Mouse (Mus musculus) erythroblast, embryonic 14.5 days (primary cell): ENCODE results near the gene Iqgap3.

Experiments used
- GATA1 ChIP-seq: IDR thresholded peaks from 2 replicates; pipeline ENCODE4 v1.6.1; 2012; ENCODE audit warnings: low read length, inconsistent platforms, mixed read lengths
- TAL1 ChIP-seq: IDR thresholded peaks from 3 replicates; pipeline ENCODE4 v1.6.1; 2012; ENCODE audit warnings: low read length, inconsistent platforms, mixed read lengths

DNA sequence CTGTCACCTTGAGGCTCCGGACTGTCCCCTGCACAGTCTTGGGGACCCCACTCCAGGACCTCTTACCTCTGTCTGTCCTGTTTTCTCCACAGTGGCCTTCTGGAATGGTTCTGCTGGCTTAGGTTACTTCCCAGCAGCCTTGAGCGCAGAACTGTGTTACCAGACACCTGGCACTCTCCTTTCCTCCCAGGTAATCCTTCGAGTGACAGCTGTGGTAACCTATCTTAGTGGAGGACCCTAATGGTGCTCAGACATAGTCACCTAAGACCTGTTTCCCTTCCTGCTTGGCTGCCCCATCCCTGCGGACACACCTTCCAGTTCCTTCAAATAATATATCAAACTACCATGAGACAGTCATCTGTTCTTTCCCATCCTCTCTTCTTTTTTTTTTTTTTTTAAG lies 3.6 kb upstream of the Iqgap3 start, which contains the start of gene Ttc24:
- no peak for TF ChIP-seq GATA1
- TF ChIP-seq TAL1, result no peak
